Mouse (Mus musculus) retina, postnatal 7 days (tissue): ENCODE data around the gene Sco1.
A peak's percentile ranks its signal among the peaks of the same experiment; 100 is the strongest.

Source experiments
- DNase-seq: peaks from one replicate; pipeline ENCODE4 v3.0.0-alpha.2; 2012; ENCODE audit warnings: low read depth, low spot score

Gene Sco1

DNA sequence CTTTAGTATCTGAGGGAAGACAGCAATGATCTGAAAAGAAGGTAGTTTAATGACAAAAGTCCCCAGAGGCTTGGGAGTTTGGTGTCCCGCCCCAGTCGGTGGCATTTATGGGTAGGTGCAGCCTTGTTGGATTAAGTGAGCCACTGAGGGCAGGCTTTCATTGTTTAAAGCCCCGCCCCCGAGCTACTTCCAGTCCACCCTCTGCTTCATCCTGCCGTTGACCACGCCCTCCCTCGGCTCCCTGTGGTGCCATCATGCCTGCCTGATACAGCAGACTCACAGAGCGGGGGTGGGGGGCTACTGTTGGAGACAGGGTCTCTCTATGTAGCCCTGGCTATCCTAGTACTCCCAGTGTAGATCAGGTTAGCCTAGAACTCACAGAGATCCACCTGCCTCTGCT lies 9.5 kb upstream of the Sco1 start:
- no peak for DNase-seq

GRCm38 (mm10) chr11:67044959-67045358 lies 7.5 kb upstream of the Sco1 start:
- DNase-seq, result no peak

GRCm38 (mm10) chr11:67047199-67047598 lies 5.3 kb upstream of the Sco1 start:
- no peak for DNase-seq

GRCm38 (mm10) chr11:67048496-67048895 lies 4.0 kb upstream of the Sco1 start:
- no peak for DNase-seq

GRCm38 (mm10) chr11:67049256-67049655 lies 3.2 kb upstream of the Sco1 start:
- no peak for DNase-seq

GRCm38 (mm10) chr11:67051676-67052320 lies 672 bp upstream of the Sco1 start:
- DNase-seq, result no peak

- no peak for DNase-seq
Observed at GRCm38 (mm10) chr11:67054754-67055365, 2.4 kb downstream of the Sco1 start.

DNA sequence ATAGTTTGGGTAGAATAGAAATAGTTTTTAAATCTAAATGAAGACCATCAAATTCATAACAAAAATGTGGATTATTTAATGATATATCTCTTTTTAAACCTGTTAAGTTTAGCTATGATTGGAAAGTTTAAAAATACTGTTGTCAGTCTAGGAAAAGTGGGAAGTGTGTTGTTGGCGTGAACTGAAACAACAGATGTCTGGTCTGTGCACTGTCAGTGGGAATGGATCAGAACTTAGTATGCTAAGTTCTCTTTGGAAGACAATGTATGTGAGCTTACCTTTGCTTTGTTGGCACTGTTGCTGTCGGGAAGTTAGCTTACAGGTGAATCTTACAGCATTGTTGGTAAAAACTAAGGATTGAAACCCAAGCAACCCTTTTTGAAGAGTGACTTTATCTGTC lies 8.8 kb downstream of the Sco1 start:
- DNase-seq, result no peak

- DNase-seq, result no peak
Observed at GRCm38 (mm10) chr11:67062726-67063125, 10.3 kb downstream of the Sco1 start.

- DNase-seq, result no peak
Observed at GRCm38 (mm10) chr11:67067741-67068140, 15.3 kb downstream of the Sco1 start.

- no peak for DNase-seq
Observed at GRCm38 (mm10) chr11:67072615-67073130, 20.2 kb downstream of the Sco1 start.

DNA sequence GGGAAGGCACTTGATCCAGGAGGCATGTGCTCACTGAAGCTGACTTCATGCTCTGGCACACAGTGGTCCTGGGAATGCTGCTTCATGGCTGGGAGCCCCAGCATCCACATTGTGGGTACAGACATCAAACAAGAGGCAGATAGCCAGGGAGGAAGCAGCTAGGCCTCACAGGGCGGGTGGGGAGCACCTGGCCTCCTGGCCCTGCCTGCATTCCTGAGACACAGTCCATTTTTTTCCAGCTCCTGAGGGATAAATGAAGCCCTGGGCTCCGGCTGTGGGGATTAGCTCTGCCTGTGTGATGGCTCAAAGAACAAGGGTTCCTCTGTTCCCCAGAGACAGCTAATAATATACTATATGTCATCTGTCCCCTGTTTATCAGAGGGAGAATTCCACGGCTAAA lies 22.6 kb downstream of the Sco1 start:
- no peak for DNase-seq

- DNase-seq, result no peak
Observed at GRCm38 (mm10) chr11:67076781-67077180, 24.3 kb downstream of the Sco1 start.

DNA sequence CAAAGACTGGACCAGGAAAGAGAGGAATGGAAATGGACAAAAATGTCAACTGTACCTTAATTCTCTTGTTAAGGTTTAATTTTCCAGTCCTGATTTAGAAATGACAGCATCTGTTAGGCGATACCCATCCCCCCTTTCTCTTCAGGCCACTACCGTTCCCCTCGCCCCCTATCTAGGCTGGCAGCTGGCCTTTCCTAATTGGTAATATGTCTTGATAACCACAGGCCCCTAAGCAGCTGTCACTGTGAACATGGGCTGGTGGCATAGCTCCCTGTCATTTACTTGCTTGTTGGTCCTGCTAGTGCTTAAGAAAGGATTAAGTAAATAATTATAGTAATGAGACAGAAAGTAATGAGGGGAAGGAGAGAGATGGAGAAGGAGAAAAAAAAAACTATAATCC lies 25.0 kb downstream of the Sco1 start:
- DNase-seq, result no peak

DNA sequence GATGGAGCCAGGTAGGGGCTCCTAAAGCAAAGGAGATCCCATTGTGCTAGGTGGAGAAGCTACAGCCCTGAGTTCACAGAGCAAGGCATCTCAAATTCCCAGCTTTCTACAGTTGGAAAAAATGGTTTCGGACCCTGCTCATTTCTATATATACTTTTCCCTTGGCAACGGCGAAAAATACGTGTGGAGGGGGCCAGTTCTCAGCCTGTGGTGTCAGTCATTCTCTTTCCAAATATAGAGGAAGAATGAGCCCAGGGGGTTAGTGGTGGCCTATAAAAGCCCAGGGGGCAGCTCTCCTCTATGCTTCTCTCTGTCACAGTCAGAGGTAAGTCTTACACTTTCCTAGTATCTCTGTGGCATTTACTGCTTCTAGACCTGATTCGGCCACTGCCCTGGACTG lies 25.5 kb downstream of the Sco1 start, which contains the start of gene Myh3:
Gene Myh3, plus strand, starts transcription at position 301 of the 400 bp plus-strand sequence.
- DNase-seq, result no peak

DNA sequence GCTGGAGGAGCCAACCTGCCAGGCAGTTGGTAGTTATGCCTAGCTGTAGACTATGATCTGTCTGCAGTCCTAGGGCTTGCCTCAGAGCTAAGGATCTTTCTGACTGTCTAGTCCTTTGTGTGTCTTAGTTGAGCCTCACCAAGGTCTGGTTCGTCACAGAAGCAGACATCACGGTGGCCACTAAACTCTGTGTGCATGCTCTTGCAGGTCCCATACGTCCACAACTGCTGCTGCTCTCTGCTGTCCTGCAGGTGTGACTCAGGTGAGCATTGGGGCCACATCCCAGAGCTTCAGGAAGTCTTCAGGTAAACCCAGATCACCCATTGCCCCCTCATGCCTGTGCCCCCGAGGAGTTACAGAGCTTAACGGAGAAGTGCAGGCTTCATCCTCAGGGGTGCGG lies 26.4 kb downstream of the Sco1 start:
- DNase-seq, result no peak

DNA sequence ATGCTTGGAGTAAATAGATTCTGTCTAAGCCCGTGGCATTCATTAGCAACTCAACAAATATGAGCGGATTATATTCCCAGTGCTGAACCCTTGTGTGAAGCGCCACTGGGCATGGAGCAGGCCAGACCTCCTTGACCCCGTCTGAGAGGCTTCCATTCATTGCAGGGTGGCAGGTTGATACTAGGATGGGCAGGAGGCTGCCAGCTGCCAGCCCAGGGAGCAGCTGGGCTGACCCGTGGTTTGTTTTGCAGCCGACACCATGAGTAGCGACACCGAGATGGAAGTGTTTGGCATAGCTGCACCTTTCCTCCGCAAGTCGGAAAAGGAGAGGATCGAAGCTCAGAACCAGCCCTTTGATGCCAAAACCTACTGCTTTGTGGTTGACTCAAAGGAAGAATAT lies 27.3 kb downstream of the Sco1 start:
- DNase-seq, result no peak

GRCm38 (mm10) chr11:67080168-67080567 lies 27.7 kb downstream of the Sco1 start:
- DNase-seq, result peak; percentile 37

DNA sequence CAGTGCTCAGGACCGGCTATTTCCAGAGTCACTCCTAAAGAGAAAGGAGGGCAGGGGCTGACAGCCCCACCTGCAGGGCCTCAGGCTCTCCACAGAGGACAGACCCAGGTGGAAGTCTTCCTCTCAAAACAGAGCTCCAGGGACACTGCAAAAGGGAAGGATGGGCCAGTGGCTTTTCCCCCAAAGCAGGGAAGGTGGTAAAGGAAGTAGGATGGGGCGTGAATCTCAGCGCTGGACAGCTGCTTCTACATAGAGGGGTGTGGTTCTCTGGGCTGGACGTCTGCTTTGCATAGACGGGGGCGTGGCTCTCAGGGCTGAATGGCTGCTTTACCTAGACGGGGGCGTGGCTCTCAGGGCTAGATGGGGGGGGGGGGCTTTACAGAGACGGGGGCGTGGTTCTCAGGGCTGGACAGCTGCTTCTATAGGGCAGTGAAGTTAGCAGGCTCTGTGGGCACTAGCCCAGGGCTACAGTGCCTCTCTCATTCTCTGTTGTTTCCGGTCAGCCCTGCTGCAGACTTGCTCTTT lies 28.7 kb downstream of the Sco1 start:
- peak; percentile 44 for DNase-seq

DNA sequence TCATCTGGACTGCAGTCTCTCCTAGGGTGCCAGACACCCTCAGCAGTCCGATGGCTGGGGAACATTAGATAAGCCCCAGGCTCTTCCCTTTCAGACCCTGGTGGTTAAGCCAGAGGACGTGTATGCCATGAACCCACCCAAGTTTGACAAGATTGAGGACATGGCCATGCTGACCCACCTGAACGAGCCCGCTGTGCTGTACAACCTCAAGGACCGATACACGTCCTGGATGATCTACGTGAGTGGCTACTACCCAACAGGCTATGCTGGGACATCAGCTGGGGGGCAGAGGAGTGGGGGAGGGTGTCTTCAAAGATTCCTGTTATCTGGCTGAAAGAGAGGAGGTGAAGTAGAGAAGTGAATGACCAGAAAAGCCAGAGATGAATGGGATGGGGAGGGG lies 29.7 kb downstream of the Sco1 start:
- DNase-seq, result no peak

DNA sequence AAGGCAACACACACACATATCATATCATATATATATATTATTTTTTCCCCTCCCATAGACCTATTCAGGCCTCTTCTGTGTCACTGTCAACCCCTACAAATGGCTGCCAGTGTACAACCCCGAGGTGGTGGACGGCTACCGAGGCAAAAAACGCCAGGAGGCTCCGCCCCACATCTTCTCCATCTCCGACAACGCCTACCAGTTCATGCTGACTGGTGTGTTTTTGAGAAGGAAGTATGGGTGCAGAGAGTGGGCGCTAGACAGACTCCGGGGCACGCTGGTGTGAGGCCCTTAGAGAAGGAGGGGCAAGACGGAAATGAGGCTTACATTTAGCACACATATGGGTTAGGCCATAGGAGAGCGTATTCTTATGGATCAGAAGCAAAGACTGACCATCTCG lies 30.3 kb downstream of the Sco1 start:
- DNase-seq, result no peak

DNA sequence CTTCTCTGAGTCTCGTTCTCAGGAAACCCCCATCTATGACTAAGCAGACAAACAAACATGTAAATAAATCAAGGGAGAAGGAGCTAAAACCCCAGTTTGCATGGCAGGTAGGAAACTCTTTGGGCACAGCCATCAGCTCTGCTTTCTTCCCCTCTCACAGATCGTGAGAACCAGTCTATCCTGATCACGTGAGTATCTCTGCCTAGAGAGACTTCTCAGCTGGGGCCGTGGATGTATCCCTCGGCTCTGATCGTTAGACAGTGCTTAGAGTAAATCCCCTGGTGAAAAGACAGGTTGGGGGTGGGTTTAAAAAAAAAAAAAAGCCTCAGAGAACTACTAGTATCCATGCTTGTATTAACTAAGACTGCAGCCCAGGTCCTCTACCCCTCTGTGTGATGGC lies 30.8 kb downstream of the Sco1 start:
- DNase-seq, result no peak

GRCm38 (mm10) chr11:67083712-67084340 lies 31.4 kb downstream of the Sco1 start:
- DNase-seq, result no peak
